Mouse (Mus musculus) forebrain, embryonic 14.5 days (tissue): Measurements from ENCODE around the gene Apex1. TPM values are rescaled to one million over a fixed set of nuclear protein-coding genes. Genes with fewer than 3 reads are reported as not detected.
"Not testable (repeated sequence)": the region's sequence is repeated elsewhere in the genome, so short reads cannot be mapped to it uniquely, and the experiment has no call there.

Source experiments
- ATAC-seq: fragments of 200-750 bp; cut with Nextera tagmentation; 2 replicates; pipeline ENCODE4 v1.8.0; 2017; ENCODE audit warnings: mild to moderate bottlenecking, moderate library complexity
- DNase-seq: peaks from one replicate; pipeline ENCODE4 v3.0.0-alpha.2; 2015; ENCODE audit warnings: low spot score
- H3K27ac ChIP-seq: fragments of 300-500 bp; sonication (generic); 2 replicates; pipeline ENCODE4 v1.5.1; 2014; ENCODE audit warnings: low read depth, mild to moderate bottlenecking, control low read depth, low read length, moderate library complexity
- H3K27me3 ChIP-seq: fragments of 300-500 bp; sonication (generic); replicated peaks from 2 replicates; pipeline ENCODE4 v1.6.1; 2014; ENCODE audit warnings: low read length, control low read depth, mixed read lengths; ENCODE audit not compliant: control insufficient read depth, insufficient read depth
- H3K36me3 ChIP-seq: fragments of 300-500 bp; sonication (generic); 2 replicates; pipeline ENCODE4 v1.6.1; 2014; ENCODE audit warnings: low read length, control low read depth; ENCODE audit not compliant: control insufficient read depth, insufficient read depth
- H3K4me1 ChIP-seq: fragments of 300-500 bp; sonication (generic); 2 replicates; pipeline ENCODE4 v1.6.1; 2014; ENCODE audit warnings: antibody characterized with exemption, low read length, control low read depth; ENCODE audit not compliant: control insufficient read depth, insufficient read depth
- H3K4me2 ChIP-seq: fragments of 300-500 bp; sonication (generic); 2 replicates; pipeline ENCODE4 v1.6.1; 2014; ENCODE audit warnings: mild to moderate bottlenecking, control low read depth, low read length
- H3K4me3 ChIP-seq: fragments of 300-500 bp; sonication (generic); 2 replicates; pipeline ENCODE4 v1.5.1; 2014; ENCODE audit warnings: low read depth, low read length, control low read depth
- H3K9ac ChIP-seq: fragments of 300-500 bp; sonication (generic); 2 replicates; pipeline ENCODE4 v1.6.1; 2014; ENCODE audit warnings: mild to moderate bottlenecking, low read length, control low read depth, moderate library complexity
- H3K9me3 ChIP-seq: fragments of 300-500 bp; sonication (generic); replicated peaks from 2 replicates; pipeline ENCODE4 v1.6.1; 2016; ENCODE audit warnings: low read length, control low read depth, mixed read lengths; ENCODE audit not compliant: control insufficient read depth
- WGBS: fragments of 180-500 bp; shearing (Covaris S2); extraction: QIAGEN DNeasy Blood & Tissue Kit; methylation state at CpG from one replicate; pipeline ENCODE4 v1.1.7; 2014; 5-methylcytosine and 5-hydroxymethylcytosine counted together
- polyA plus RNA-seq: library from polyadenylated mRNA; unstranded; fragments of >200 nt; fragmentation: Nextera tagmentation; extraction: Ambion mirVana; gene quantifications from 2 replicates; pipeline ENCODE4 v1.2.1, GENCODE M21; 2014

Gene Apex1
- polyA plus RNA-seq, 1 experiment from 2014 or later: 355 TPM

DNA sequence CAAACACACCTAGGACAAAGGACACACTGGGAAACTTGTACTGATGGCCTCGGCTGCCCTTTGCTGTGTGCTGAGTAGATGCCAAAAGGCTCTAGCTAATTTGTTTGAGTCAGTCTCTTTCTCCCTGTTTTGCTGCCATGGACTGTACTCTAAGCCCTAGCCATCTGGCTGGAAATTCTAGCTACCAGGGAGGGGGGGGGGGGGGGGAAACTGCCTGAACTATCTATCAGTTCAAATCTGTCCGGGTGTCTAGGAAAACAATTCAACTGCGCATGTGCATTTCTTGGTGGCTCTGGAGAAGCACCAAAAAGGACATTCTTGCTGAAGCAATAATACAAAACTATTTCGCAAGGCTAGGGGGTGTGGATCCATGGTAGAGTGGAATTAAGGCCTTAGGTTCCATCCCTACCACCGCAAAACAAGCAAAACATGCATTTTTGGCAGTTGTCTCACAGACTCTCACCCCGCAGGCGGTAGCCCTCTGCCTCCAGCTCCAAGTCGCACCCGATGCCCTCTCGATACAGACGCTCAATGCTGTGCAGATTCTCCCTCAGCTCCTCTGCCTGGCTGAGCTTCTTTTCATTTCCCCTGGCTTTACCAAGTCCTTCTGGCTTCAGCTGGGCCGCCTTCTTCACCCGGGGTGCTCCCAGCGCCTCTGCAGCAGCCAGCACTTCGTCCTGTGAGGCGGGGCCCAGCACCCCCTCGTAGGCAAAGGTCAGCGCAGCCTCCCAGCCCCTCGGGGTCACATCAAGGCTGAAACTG lies 28.6 kb upstream of the Apex1 start:
- Histone ChIP-seq H3K9ac (peak overlapping the region; percentile 60), H3K4me3 (peak overlapping the region; percentile 33), H3K9me3 (no peaks in the 10 kb centered on the region), H3K27me3 (0 out of 2 replicates have a peak, but pooled peaks cover 5% of the 10 kb centered on the region), H3K4me2 (peak overlapping the region; percentile 64), H3K27ac (no peak overlapping the region), H3K4me1 (no peaks in the 10 kb centered on the region), H3K36me3 (no peaks in the 10 kb centered on the region)
- WGBS: 15% methylated on average over 19 of the region's 19 CpGs
- DNase-seq: no peak
- ATAC-seq: peak; percentile 6; the same call in 1 of the 2 replicates

DNA sequence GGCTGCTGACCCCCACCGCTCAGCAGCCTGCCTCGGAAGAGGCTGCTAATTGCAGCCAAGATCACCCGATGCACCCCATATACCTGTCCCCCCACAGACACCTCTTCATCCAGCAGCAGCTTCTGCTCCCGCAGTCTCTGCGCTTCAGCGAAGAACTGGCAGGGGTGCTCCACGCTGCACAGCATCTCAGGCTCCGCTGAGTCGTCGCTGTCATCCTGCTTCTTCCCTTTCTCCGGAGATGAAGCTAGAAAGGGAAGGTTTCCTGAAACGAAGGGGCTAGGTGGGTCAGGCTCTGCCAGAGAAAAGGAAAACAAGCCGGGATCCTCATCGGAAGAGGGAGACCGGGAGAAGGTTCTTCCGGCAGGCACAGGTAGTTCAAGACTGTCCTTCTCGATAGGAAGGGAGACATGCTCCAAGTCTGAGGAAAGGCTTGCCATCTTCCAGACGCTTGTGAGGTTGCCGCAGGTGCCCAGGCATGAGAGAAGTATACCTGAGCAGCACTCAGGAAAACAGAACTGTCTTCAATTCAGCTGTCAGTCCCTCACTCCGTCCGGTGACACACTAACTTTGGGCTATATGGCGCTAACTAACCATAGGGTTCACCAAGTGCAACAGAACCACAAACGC lies 27.9 kb upstream of the Apex1 start:
- Histone ChIP-seq H3K36me3 (no peaks in the 10 kb centered on the region), H3K9ac (peak overlapping the region; percentile 60), H3K27ac (no peak overlapping the region), H3K4me2 (peak overlapping the region; percentile 64), H3K4me1 (no peaks in the 10 kb centered on the region), H3K27me3 (0 out of 2 replicates have a peak, but pooled peaks cover 5% of the 10 kb centered on the region), H3K4me3 (peak overlapping the region; percentile 33), H3K9me3 (no peaks in the 10 kb centered on the region)
- peak; percentile 75; the same call in 1 of the 2 replicates for ATAC-seq
- WGBS: 13% methylated on average over 23 of the region's 23 CpGs
- DNase-seq: peak; percentile 38

DNA sequence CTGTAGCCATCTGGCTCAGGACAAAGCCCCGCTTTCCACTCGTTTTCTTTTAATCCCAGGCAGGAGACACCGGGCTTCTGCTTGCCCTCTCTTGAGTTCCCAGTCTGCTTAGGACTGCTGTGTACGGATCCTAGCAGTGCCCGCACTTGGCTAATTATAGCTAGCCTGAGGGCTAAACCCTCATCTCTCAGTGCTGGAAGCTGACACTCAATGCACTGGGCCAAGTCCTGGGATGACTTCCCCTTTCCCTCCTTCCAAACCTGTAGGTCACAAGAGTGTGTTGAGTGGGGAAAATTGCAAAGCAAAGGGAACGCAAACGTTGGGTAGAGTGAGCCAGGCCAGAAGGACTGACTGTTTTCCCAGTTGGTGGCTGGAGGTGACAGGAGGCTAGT lies 27.4 kb upstream of the Apex1 start, which contains the start of gene Klhl33:
Gene Klhl33, minus strand, starts transcription at position 134 of the 392 bp plus-strand sequence.
- Histone ChIP-seq H3K4me3 (peak within 1 kb of the TSS; percentile 33), H3K9me3 (no peaks in the 10 kb centered on the region), H3K4me1 (no peaks in the 10 kb centered on the region), H3K9ac (peak within 1 kb of the TSS; percentile 60), H3K27ac (no peak within 1 kb of the TSS), H3K4me2 (peak within 1 kb of the TSS; percentile 64), H3K27me3 (0 out of 2 replicates have a peak, but pooled peaks cover 5% of the 10 kb centered on the region), H3K36me3 (no peaks in the 10 kb centered on the region)
- DNase-seq: no peak
- WGBS: 35% methylated on average over 7 of the region's 7 CpGs
- ATAC-seq: no peak

DNA sequence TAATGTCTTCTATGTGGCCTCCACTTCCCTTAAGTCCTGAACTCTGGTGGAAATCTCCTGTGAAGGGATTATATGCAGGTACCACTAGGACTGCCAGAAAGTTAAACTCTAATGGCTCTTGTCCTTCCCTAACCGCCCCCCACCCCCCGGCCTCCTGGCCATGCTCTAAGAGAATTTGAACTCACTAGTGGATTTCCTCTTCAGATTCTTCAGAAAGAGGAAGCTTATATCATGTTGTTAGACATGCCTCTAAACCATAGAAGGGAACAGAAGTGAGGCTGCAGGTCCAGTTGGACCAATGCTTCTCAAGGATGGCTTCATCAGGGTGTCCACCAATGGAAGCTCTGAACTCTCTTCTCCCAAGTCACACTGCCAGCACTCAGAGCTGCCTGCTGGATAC lies 26.8 kb upstream of the Apex1 start:
- not testable (repeated sequence) for H3K27me3 ChIP-seq, H3K4me2 ChIP-seq, ATAC-seq, H3K9ac ChIP-seq, H3K4me3 ChIP-seq, H3K36me3 ChIP-seq, H3K9me3 ChIP-seq, DNase-seq, H3K27ac ChIP-seq, H3K4me1 ChIP-seq
- WGBS: 91% methylated on average over 2 of the region's 2 CpGs

DNA sequence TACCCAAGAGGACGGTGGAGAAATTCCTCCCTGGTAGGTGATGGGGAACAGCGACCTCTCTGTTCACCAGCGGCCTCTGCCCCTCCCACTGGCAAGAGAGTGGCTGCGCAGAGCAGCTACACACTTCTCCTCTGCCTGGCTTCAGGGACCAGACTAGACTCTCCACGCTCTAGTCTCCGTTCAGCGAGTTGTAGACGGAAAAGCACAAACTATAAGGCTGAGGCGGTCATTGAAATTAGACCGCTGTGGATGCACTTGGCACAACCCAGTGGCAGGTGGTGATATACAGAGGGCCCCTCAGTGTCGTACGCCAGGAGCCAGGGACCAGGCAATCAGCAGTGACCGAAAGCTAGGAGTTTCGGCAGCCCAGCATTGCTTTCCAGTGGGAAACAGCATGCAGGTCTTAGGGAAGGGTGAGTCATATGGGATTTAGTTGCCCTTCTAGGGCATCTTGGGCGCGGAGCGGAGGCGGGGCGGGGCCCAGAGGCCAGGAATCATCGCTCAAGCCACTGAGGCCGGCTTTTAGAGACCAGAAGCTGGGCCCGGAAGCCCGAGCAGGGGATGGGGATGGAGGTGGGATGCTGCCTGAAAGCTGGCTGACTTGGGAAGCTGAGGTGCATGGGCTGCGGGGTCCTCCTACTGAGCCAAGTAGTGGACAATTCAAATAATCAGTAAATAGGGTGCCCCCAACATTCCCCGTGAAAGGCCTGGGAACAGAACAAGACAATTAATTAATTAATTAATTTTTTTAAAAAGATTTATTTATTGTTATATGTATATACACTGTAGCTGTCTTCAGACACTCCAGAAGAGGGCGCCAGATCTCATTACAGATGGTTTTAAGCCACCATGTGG lies 20.6 kb upstream of the Apex1 start:
- ATAC-seq: peak; percentile 88
- peak overlapping the region; percentile 51 for H3K9ac ChIP-seq
- WGBS: 4% methylated on average over 26 of the region's 26 CpGs
- peak overlapping the region; percentile 52 for H3K4me2 ChIP-seq
- H3K36me3 ChIP-seq: no peaks in the 10 kb centered on the region
- no peak overlapping the region for H3K27ac ChIP-seq
- peak overlapping the region; percentile 30 for H3K4me3 ChIP-seq
- H3K9me3 ChIP-seq: no peaks in the 10 kb centered on the region
- peak; percentile 68 for DNase-seq
- no peaks in the 10 kb centered on the region for H3K27me3 ChIP-seq
- no peaks in the 10 kb centered on the region for H3K4me1 ChIP-seq

DNA sequence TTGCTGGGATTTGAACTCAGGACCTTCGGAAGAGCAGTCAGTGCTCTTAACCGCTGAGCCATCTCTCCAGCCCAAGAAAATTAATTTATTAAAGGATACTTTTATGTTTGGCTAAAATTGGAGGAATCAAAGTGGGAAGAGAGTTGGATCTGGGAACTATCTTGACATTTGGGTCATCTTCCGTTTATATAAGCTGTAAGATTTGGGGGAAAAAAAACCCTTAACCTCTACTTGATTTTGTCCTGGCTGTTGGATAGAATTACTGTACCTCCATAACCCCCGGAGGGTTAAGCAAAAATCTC lies 20.0 kb upstream of the Apex1 start:
- H3K9ac ChIP-seq: no peak overlapping the region
- no peaks in the 10 kb centered on the region for H3K4me1 ChIP-seq
- ATAC-seq: no peak
- no peaks in the 10 kb centered on the region for H3K27me3 ChIP-seq
- H3K36me3 ChIP-seq: no peaks in the 10 kb centered on the region
- no peaks in the 10 kb centered on the region for H3K9me3 ChIP-seq
- no peak overlapping the region for H3K4me2 ChIP-seq
- DNase-seq: no peak
- no peak overlapping the region for H3K4me3 ChIP-seq
- 88% methylated on average over 4 of the region's 4 CpGs for WGBS
- no peak overlapping the region for H3K27ac ChIP-seq

DNA sequence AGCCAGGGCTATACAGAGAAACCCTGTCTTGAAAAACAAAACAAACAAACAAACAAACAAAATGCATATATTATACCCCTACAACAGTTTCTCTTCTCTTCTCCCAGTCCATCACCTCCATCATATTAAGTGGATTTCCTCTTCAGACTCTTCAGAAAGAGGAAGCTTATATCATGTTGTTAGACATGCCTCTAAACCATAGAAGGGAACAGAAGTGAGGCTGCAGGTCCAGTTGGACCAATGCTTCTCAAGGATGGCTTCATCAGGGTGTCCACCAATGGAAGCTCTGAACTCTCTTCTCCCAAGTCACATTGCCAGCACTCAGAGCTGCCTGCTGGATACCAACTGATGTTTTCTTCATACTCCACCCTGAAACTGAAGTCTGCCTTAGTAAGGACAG lies 19.4 kb upstream of the Apex1 start:
- not testable (repeated sequence) for H3K9ac ChIP-seq, H3K27ac ChIP-seq, H3K4me3 ChIP-seq, H3K36me3 ChIP-seq, H3K4me1 ChIP-seq, H3K4me2 ChIP-seq, ATAC-seq, H3K27me3 ChIP-seq, DNase-seq, H3K9me3 ChIP-seq

DNA sequence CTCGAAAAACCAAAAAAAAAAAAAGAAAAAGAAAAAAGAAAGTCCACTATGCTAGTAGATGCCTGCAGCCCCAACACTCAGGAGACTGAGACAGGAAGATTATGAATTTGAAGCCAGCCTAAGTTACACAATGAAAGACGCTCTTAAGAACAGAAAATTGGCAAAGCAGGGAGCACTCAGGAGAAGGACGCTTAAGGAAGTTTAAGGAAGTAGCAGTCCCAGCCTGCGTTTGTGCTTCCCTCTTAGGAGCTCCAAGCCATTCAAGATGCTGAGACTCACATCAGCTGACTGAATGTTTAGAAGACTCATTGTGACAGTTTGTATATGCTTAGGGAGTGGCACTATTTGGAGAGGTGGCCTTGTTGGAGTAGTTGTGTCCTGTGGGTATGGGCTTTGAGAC lies 16.6 kb upstream of the Apex1 start:
- 77% methylated on average over 4 of the region's 4 CpGs for WGBS

More for the DNA sequence above, 16.6 kb upstream of the Apex1 start:
- ATAC-seq (no peak), DNase-seq (no peak)
- H3K9me3 ChIP-seq: no peaks in the 10 kb centered on the region
- no peak overlapping the region for H3K4me2 ChIP-seq
- H3K27me3 ChIP-seq: no peaks in the 10 kb centered on the region
- H3K4me1 ChIP-seq: no peaks in the 10 kb centered on the region
- peaks cover 16% of the 10 kb centered on the region for H3K36me3 ChIP-seq
- no peak overlapping the region for H3K9ac ChIP-seq
- H3K4me3 ChIP-seq: no peak overlapping the region
- no peak overlapping the region for H3K27ac ChIP-seq
